Mouse (Mus musculus) embryonic facial prominence, embryonic 12.5 days (tissue): ENCODE measurements around the gene Bcl2l13. TPM values are rescaled to one million over a fixed set of nuclear protein-coding genes. Genes with fewer than 3 reads are reported as not detected.

Experiments
- ATAC-seq: fragments of 200-750 bp; cut with Nextera tagmentation; 2 replicates; pipeline ENCODE4 v1.8.0; 2017; ENCODE audit not compliant: insufficient number of reproducible peaks, insufficient read depth, low FRiP score, low TSS enrichment
- H3K27ac ChIP-seq: fragments of 300-500 bp; sonication (generic); 2 replicates; pipeline ENCODE4 v1.5.1; 2016; ENCODE audit warnings: mild to moderate bottlenecking
- H3K27me3 ChIP-seq: fragments of 300-500 bp; sonication (generic); 2 replicates; pipeline ENCODE4 v1.6.1; 2016; ENCODE audit warnings: mild to moderate bottlenecking, moderate library complexity
- H3K36me3 ChIP-seq: fragments of 300-500 bp; sonication (generic); 2 replicates; pipeline ENCODE4 v1.6.1; 2016; ENCODE audit warnings: mild to moderate bottlenecking
- H3K4me1 ChIP-seq: fragments of 300-500 bp; sonication (generic); 2 replicates; pipeline ENCODE4 v1.6.1; 2016
- H3K4me2 ChIP-seq: fragments of 300-500 bp; sonication (generic); replicated peaks from 2 replicates; pipeline ENCODE4 v1.6.1; 2016; ENCODE audit warnings: mild to moderate bottlenecking, moderate library complexity
- H3K4me3 ChIP-seq: fragments of 300-500 bp; sonication (generic); 2 replicates; pipeline ENCODE4 v1.5.1; 2016; ENCODE audit warnings: mild to moderate bottlenecking
- H3K9ac ChIP-seq: fragments of 300-500 bp; sonication (generic); 2 replicates; pipeline ENCODE4 v1.6.1; 2016; ENCODE audit warnings: mild to moderate bottlenecking, moderate library complexity
- H3K9me3 ChIP-seq: fragments of 300-500 bp; sonication (generic); 2 replicates; pipeline ENCODE4 v1.6.1; 2016; ENCODE audit warnings: mild to moderate bottlenecking, moderate library complexity
- WGBS: fragments of 180-500 bp; shearing (Covaris S2); methylation state at CpG from one replicate; pipeline ENCODE4 v1.1.7; 2016; 5-methylcytosine and 5-hydroxymethylcytosine counted together
- polyA plus RNA-seq: library from polyadenylated mRNA; unstranded; fragments of >200 nt; fragmentation: Nextera tagmentation; extraction: Ambion mirVana; gene quantifications from 2 replicates; pipeline ENCODE4 v1.2.1, GENCODE M21; 2016

The Bcl2l13 gene
- polyA plus RNA-seq, 1 experiment from 2014 or later, result 37.1 TPM

DNA sequence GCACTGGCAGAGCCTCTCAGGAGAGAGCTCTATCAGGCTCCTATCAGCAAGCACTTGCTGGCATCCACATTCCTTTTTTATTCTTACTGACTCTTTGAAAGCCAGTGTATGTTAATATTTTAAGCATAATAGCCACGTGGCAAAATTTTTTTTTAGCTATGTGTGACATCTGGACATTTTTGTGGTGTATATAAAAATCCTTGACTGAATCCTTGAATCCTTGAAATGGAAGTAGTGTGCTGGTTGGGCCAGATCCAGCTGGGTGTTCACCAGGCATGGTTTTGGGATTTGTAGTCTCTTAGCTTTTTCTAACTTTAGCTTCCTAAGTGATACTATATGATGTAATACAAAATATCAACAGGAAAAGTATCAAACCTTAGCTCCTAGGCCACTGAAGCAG, 32.8 kb downstream of the Bcl2l13 start:
- 75% methylated on average over 1 of the region's 1 CpGs for WGBS
- ATAC-seq, result no peak
- Histone ChIP-seq H3K36me3 (peaks cover 6% of the 10 kb centered on the region), H3K27me3 (no peaks in the 10 kb centered on the region), H3K4me1 (no peaks in the 10 kb centered on the region), H3K9me3 (no peaks in the 10 kb centered on the region), H3K27ac (no peak overlapping the region), H3K4me3 (no peak overlapping the region), H3K9ac (no peak overlapping the region), H3K4me2 (no peak overlapping the region)

- Histone ChIP-seq H3K4me2 (no peak overlapping the region), H3K4me3 (no peak overlapping the region), H3K9me3 (no peaks in the 10 kb centered on the region), H3K36me3 (peaks cover 6% of the 10 kb centered on the region), H3K9ac (no peak overlapping the region), H3K27me3 (no peaks in the 10 kb centered on the region), H3K27ac (no peak overlapping the region), H3K4me1 (no peaks in the 10 kb centered on the region)
- ATAC-seq, result no peak
- 77% methylated on average over 2 of the region's 2 CpGs for WGBS
Observed at GRCm38 (mm10) chr6:120871286-120871685, 35.3 kb downstream of the Bcl2l13 start.

DNA sequence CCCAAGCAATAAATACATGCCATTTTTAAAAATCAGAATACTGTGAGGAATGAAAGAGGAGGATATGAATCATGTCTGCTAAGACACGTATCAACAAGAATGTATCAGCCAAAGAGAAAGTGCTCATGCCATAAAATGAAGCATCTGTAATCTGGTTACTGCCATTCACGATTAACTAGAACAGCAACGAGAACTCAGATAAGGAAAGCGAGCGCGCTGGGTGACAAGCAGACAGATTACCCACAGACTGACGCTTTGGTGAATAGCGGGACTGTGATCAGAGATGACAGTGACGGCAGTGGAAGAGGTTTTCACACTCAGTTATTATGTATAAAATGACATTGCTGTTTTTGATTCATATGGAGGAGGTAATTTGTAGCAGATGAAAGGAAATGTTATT, 37.9 kb downstream of the Bcl2l13 start:
- Histone ChIP-seq H3K9me3 (no peaks in the 10 kb centered on the region), H3K27me3 (no peaks in the 10 kb centered on the region), H3K9ac (no peak overlapping the region), H3K4me1 (no peaks in the 10 kb centered on the region), H3K36me3 (peaks cover 18% of the 10 kb centered on the region), H3K4me2 (no peak overlapping the region), H3K4me3 (no peak overlapping the region), H3K27ac (no peak overlapping the region)
- WGBS, result 81% methylated on average over 9 of the region's 9 CpGs
- ATAC-seq, result no peak

- Histone ChIP-seq H3K4me2 (no peak overlapping the region), H3K27me3 (no peaks in the 10 kb centered on the region), H3K27ac (no peak overlapping the region), H3K4me1 (no peaks in the 10 kb centered on the region), H3K4me3 (no peak overlapping the region), H3K9me3 (no peaks in the 10 kb centered on the region), H3K36me3 (peaks cover 38% of the 10 kb centered on the region), H3K9ac (no peak overlapping the region)
- WGBS, result 65% methylated on average over 5 of the region's 5 CpGs
- no peak for ATAC-seq
Observed at GRCm38 (mm10) chr6:120879046-120879445, 43.0 kb downstream of the Bcl2l13 start.

DNA sequence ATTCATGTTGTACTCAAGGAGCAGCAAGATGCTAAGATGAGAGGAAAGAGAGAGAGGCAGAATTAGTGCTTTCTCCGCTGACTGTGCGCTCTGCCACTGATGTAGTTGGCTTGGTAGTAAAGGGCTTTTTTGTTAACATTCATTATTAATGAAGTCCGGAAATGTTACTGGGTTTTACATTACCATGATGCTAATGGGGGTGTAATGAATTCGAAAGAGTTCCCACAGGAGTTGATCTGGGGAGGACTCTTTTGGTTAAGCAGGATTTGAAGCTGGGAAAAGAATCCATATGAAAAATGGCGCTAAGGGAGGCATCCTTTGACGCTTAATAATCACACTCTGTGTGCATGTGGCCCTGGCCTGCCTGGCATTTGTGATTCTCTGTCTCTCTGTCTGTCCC, 48.4 kb downstream of the Bcl2l13 start:
- Histone ChIP-seq H3K9me3 (no peaks in the 10 kb centered on the region), H3K9ac (no peak overlapping the region), H3K4me2 (no peak overlapping the region), H3K4me1 (no peaks in the 10 kb centered on the region), H3K36me3 (peaks cover 61% of the 10 kb centered on the region), H3K27ac (no peak overlapping the region), H3K27me3 (no peaks in the 10 kb centered on the region), H3K4me3 (no peak overlapping the region)
- 93% methylated on average over 6 of the region's 6 CpGs for WGBS
- no peak for ATAC-seq

GRCm38 (mm10) chr6:120886696-120887095, 50.7 kb downstream of the Bcl2l13 start:
- WGBS, result 92% methylated on average over 17 of the region's 17 CpGs
- Histone ChIP-seq H3K9me3 (no peaks in the 10 kb centered on the region), H3K4me2 (no peak overlapping the region), H3K36me3 (peaks cover 75% of the 10 kb centered on the region), H3K27ac (no peak overlapping the region), H3K27me3 (no peaks in the 10 kb centered on the region), H3K9ac (no peak overlapping the region), H3K4me3 (no peak overlapping the region), H3K4me1 (no peaks in the 10 kb centered on the region)
- ATAC-seq, result no peak

DNA sequence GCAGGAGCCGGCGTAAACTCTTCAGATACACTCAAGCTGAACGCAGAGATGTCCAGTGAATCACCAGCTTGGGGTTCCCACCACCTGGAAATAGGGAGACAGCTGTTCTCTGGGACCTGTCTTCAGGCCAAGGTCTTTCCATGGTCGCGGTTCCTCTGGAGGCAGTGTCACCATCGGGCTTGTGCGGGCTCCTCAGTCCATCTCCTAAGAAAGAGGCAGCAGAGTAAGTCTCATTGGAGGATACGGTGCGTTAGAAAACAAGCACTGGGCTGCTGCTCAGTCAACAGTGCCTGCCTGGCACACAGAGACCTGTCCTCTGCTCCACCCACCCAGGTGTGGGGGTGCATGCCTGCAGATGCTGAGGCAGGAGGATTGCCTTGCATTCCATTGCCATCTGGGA, 58.1 kb downstream of the Bcl2l13 start:
- no peak overlapping the region for H3K4me3 ChIP-seq
- H3K9ac ChIP-seq, result no peak overlapping the region
- no peak overlapping the region for H3K27ac ChIP-seq
- H3K9me3 ChIP-seq, result no peaks in the 10 kb centered on the region
- WGBS, result 97% methylated on average over 9 of the region's 9 CpGs
- no peak for ATAC-seq
- H3K4me2 ChIP-seq, result no peak overlapping the region
- H3K36me3 ChIP-seq, result peaks cover 31% of the 10 kb centered on the region
- no peaks in the 10 kb centered on the region for H3K4me1 ChIP-seq
- H3K27me3 ChIP-seq, result no peaks in the 10 kb centered on the region

GRCm38 (mm10) chr6:120894524-120894923, 58.5 kb downstream of the Bcl2l13 start:
- no peak for ATAC-seq
- Histone ChIP-seq H3K9me3 (no peaks in the 10 kb centered on the region), H3K27ac (no peak overlapping the region), H3K27me3 (no peaks in the 10 kb centered on the region), H3K9ac (no peak overlapping the region), H3K4me1 (no peaks in the 10 kb centered on the region), H3K4me3 (no peak overlapping the region), H3K36me3 (peaks cover 28% of the 10 kb centered on the region), H3K4me2 (no peak overlapping the region)
- WGBS, result 82% methylated on average over 9 of the region's 9 CpGs

- H3K27me3 ChIP-seq, result no peaks in the 10 kb centered on the region
- no peak for ATAC-seq
- no peak overlapping the region for H3K4me2 ChIP-seq
- 72% methylated on average over 6 of the region's 6 CpGs for WGBS
- H3K4me3 ChIP-seq, result no peak overlapping the region
- no peaks in the 10 kb centered on the region for H3K9me3 ChIP-seq
- 0 out of 2 replicates have a peak, but pooled peaks cover 10% of the 10 kb centered on the region for H3K36me3 ChIP-seq
- no peak overlapping the region for H3K27ac ChIP-seq
- no peak overlapping the region for H3K9ac ChIP-seq
- no peaks in the 10 kb centered on the region for H3K4me1 ChIP-seq
Observed at GRCm38 (mm10) chr6:120898188-120898833, 62.3 kb downstream of the Bcl2l13 start.

DNA sequence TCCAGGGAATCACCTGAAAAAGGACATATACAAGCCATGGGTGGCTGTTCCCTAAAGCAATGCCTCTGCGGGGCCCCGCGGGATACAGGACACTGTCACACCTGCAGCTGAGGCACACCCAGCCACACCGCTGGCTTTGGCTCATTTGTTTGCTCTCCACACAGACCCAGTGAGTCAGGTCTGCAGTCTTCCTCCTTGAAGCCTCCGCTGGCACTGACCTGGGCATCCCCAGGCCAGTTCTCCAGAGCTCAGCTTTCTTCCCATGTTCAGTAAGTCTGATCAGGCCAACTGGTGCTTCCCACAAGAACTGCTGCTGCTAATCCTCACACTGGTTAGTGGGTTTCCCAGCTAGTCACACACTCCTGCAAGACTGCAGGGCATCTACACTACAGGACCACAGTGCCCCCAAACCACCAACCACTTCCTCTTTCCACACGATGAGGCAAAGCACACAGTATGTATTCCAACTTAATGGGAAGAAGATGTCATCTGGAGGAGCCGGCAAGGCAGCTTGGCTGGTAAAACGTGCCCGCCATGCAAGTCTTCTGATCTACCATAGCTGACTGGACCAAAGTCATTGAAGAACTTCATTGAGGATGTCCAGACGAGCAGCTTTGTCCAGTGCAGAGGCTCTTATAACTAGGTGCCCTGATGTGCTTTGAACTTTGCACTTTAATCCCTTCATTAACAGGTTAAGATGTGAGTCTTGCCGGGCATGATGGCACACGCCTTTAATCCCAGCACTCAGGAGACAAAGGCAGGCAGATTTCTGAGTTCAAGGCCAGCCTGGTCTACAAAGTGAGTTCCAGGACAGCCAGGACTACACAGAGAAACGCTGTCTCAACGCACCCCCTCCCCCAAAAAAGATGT, 66.0 kb downstream of the Bcl2l13 start:
- WGBS, result 84% methylated on average over 14 of the region's 14 CpGs
- Histone ChIP-seq H3K9me3 (no peaks in the 10 kb centered on the region), H3K4me2 (no peak overlapping the region), H3K4me1 (no peaks in the 10 kb centered on the region), H3K4me3 (no peak overlapping the region), H3K27ac (no peak overlapping the region), H3K27me3 (no peaks in the 10 kb centered on the region), H3K9ac (no peak overlapping the region), H3K36me3 (no peaks in the 10 kb centered on the region)
- ATAC-seq, result no peak

- Histone ChIP-seq H3K4me3 (no peak overlapping the region), H3K9me3 (no peaks in the 10 kb centered on the region), H3K9ac (no peak overlapping the region), H3K4me1 (no peaks in the 10 kb centered on the region), H3K36me3 (no peaks in the 10 kb centered on the region), H3K27me3 (no peaks in the 10 kb centered on the region), H3K4me2 (no peak overlapping the region), H3K27ac (no peak overlapping the region)
- no peak for ATAC-seq
- WGBS, result 57% methylated on average over 5 of the region's 5 CpGs
Observed at GRCm38 (mm10) chr6:120903450-120903912, 67.5 kb downstream of the Bcl2l13 start.

- no peaks in the 10 kb centered on the region for H3K27me3 ChIP-seq
- no peaks in the 10 kb centered on the region for H3K4me1 ChIP-seq
- H3K36me3 ChIP-seq, result no peaks in the 10 kb centered on the region
- no peak overlapping the region for H3K9ac ChIP-seq
- H3K4me3 ChIP-seq, result no peak overlapping the region
- H3K9me3 ChIP-seq, result no peaks in the 10 kb centered on the region
- H3K4me2 ChIP-seq, result no peak overlapping the region
- WGBS, result 85% methylated on average over 11 of the region's 11 CpGs
- H3K27ac ChIP-seq, result no peak overlapping the region
- no peak for ATAC-seq
Observed at GRCm38 (mm10) chr6:120903961-120904360, 67.9 kb downstream of the Bcl2l13 start.
